Mouse (Mus musculus) liver, adult 2 months (tissue): ENCODE measurements around the gene 9130213A22Rik.

ENCODE experiments used
- CTCF ChIP-seq: fragments of 200-500 bp; IDR thresholded peaks from 2 replicates; pipeline ENCODE4 v1.5.1; 2011; ENCODE audit warnings: low read depth, low read length, control low read depth
- POLR2A ChIP-seq: fragments of 200-500 bp; IDR thresholded peaks from 2 replicates; pipeline ENCODE4 v1.6.1; 2011; ENCODE audit warnings: low read length, control low read depth; ENCODE audit not compliant: insufficient read depth; ENCODE audit errors: extremely low read depth

GRCm38 (mm10) chr11:69105796-69106195 is 16.6 kb downstream of the 9130213A22Rik start:
- TF ChIP-seq CTCF = no peak
- no peak for TF ChIP-seq POLR2A
